Comparison of ENCODE assay signal across 8 mouse cellular contexts in the genomic region with DNA sequence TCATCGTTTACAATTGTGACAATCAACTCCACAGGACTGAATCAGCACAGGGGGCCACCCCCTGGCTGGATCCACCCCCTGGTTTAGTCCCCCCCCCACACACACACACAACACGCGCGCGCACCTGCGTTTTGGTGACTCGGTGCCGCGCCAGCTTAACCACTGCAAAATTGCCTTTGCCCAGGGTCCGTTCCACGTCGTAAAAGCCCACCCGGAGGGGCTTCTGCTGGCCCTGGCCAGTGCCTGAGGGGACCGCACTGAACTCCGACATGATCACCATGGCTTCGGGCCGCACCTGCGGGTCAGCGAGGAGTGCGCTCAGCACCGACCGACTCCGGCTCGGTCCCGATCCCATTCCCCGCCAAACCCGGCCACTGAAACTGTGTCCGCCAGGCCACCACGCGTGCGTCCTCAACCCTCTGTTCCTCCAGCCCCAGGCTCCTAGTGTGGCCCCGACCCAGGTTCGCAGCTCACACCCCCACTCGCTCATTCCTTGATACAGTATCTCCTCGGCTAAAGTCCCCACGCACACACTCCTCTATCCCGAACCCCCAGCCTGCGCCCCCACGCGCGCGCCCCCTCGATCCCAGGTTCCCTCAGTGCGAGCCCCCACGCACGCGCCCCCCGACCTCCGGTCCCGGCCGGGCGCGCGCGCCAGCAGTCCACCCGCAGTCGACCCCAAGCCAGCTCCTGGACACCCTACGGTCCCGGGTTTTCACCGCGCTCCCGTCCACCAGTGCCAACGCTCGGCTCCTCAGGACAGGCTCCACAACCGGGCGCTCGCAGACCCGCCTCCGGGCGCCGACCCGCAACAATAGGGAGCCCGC. TPM values are rescaled to one million over a fixed set of nuclear protein-coding genes. Genes with fewer than 3 reads are reported as not detected.
DNase-seq lines count a peak whose midpoint lies in the region; ATAC-seq and TF ChIP-seq lines count a peak whose summit lies in the region.

No protein-coding gene starts in this region.

- H3K27me3 ChIP-seq in kidney, adult 2 months (replicated peaks; ENCODE audit: control insufficient read depth, insufficient read depth, low read length), result no peaks in the 10 kb centered on the region
- no peaks in the 10 kb centered on the region for H3K27me3 ChIP-seq in liver, postnatal 0 days (ENCODE audit: insufficient read depth, low read length)
- H3K27me3 ChIP-seq in neural tube, embryonic 15.5 days (replicated peaks), result no peaks in the 10 kb centered on the region

- peak overlapping the region; percentile 86 for H3K9ac ChIP-seq in liver, postnatal 0 days (replicated peaks)
- peak overlapping the region; percentile 86 for H3K9ac ChIP-seq in neural tube, embryonic 15.5 days (replicated peaks)

- TF ChIP-seq CTCF in kidney, adult 2 months (conservative IDR thresholded peaks at IDR 0.05; ENCODE audit: insufficient read depth, insufficient read length, low read depth, low read length), result no peak
- TF ChIP-seq CTCF in liver, postnatal 0 days (IDR thresholded peaks at IDR 0.05; ENCODE audit: low read depth), result no peak

- H3K4me1 ChIP-seq in kidney, adult 2 months (ENCODE audit: control insufficient read depth, insufficient read depth, low read length), result peaks cover 24% of the 10 kb centered on the region
- H3K4me1 ChIP-seq in liver, postnatal 0 days (ENCODE audit: insufficient read depth), result peaks cover 35% of the 10 kb centered on the region
- H3K4me1 ChIP-seq in neural tube, embryonic 15.5 days, result peaks cover 43% of the 10 kb centered on the region

- H3K4me3 ChIP-seq in kidney, adult 2 months (ENCODE audit: insufficient read depth, low read depth, low read length), result peak overlapping the region; percentile 90
- peak overlapping the region; percentile 89 for H3K4me3 ChIP-seq in liver, postnatal 0 days (ENCODE audit: low read depth, low read length)
- H3K4me3 ChIP-seq in neural tube, embryonic 15.5 days (replicated peaks), result peak overlapping the region; percentile 95

- intact Hi-C loops in gastrocnemius, postnatal 14 days (cut with DNase I; ENCODE audit: low total_unique reads), result loop anchor here (5.0 to 10.0 kb wide), 3 partner anchors 82 to 170 kb away; no protein-coding TSS in a partner anchor

- peak; percentile 55 for DNase-seq in urinary bladder, postnatal 25 days (ENCODE audit: low spot score)
- no peak for DNase-seq in urinary bladder, postnatal 10 days (ENCODE audit: low spot score)
- DNase-seq in cerebellum, adult 9-10 months, result peak; percentile 49
- peak; percentile 62 for DNase-seq in gastrocnemius, postnatal 14 days
- peak; percentile 53 for DNase-seq in kidney, adult 2 months
- DNase-seq in liver, postnatal 0 days, result peak; percentile 71

- peaks cover 6% of the 10 kb centered on the region; the same call in 1 of the 2 replicates for H3K36me3 ChIP-seq in kidney, adult 2 months (ENCODE audit: control insufficient read depth, insufficient read depth, low read length)
- peaks cover 31% of the 10 kb centered on the region for H3K36me3 ChIP-seq in liver, postnatal 0 days (replicated peaks; ENCODE audit: insufficient read depth, low read length)
- peaks cover 12% of the 10 kb centered on the region for H3K36me3 ChIP-seq in neural tube, embryonic 15.5 days

- no peaks in the 10 kb centered on the region for H3K9me3 ChIP-seq in liver, postnatal 0 days (ENCODE audit: low read length)
- no peaks in the 10 kb centered on the region for H3K9me3 ChIP-seq in neural tube, embryonic 15.5 days (replicated peaks)

- 1% methylated on average over 73 of the region's 73 CpGs for WGBS in kidney, adult 2 months
- WGBS in liver, postnatal 0 days (ENCODE audit: insufficient replicate concordance), result 1% methylated on average over 68 of the region's 73 CpGs
- under 1% methylated on average over 71 of the region's 73 CpGs for WGBS in neural tube, embryonic 15.5 days

- peak overlapping the region; percentile 91 for H3K4me2 ChIP-seq in liver, postnatal 0 days (ENCODE audit: low read depth, low read length)
- H3K4me2 ChIP-seq in neural tube, embryonic 15.5 days, result peak overlapping the region; percentile 74

- peak overlapping the region; percentile 89 for H3K27ac ChIP-seq in kidney, adult 2 months (ENCODE audit: insufficient read depth, low read depth, low read length)
- H3K27ac ChIP-seq in liver, postnatal 0 days (ENCODE audit: low read depth), result peak overlapping the region; percentile 90
- peak overlapping the region; percentile 88 for H3K27ac ChIP-seq in neural tube, embryonic 15.5 days (replicated peaks)

- ATAC-seq in liver, postnatal 0 days, result peak; percentile 7; the same call in 1 of the 2 replicates
- peak; percentile 63 for ATAC-seq in neural tube, embryonic 15.5 days (ENCODE audit: low FRiP score)
- ATAC-seq in megakaryocyte-erythroid progenitor cell, adult 5-6 weeks (replicated peaks; ENCODE audit: low FRiP score, low TSS enrichment, poor library complexity, severe bottlenecking), result no peak

- no peak for TF ChIP-seq POLR2A in kidney, adult 2 months (IDR thresholded peaks at IDR 0.05; ENCODE audit: low read depth, low read length)

- TF ChIP-seq EP300 in liver, postnatal 0 days (IDR thresholded peaks at IDR 0.05; ENCODE audit: low read depth), result no peak

RNA-seq across cellular contexts. Expression of gene Sik1, which starts 0.6 kb away (rescaled TPM):
- total RNA-seq in gastrocnemius, postnatal 14 days (2021), result 10 to 100 TPM; 18.1 to 18.6 TPM
- 35.5 and 57.6 TPM in 2 replicates for polyA plus RNA-seq in kidney, adult 2 months (2012; rRNA removed)
- 7.8 and 8.1 TPM in 2 replicates for polyA plus RNA-seq in liver, postnatal 0 days (2015; fragmentation: Nextera tagmentation; extraction: Ambion mirVana)
- 18.4 and 20.7 TPM in 2 replicates for polyA plus RNA-seq in neural tube, embryonic 15.5 days (2015; fragmentation: Nextera tagmentation; extraction: Ambion mirVana)
- 4.1 and 10.3 TPM in 2 replicates for total RNA-seq in megakaryocyte-erythroid progenitor cell, adult 5-6 weeks (2014; fragmentation: Nextera tagmentation)
- total RNA-seq in megakaryocyte-erythroid progenitor cell, adult 5-6 weeks (2017), result 9.6 and 14.4 TPM in 2 replicates
